ENCODE assay signal across 15 mouse cellular contexts in the genomic region with DNA sequence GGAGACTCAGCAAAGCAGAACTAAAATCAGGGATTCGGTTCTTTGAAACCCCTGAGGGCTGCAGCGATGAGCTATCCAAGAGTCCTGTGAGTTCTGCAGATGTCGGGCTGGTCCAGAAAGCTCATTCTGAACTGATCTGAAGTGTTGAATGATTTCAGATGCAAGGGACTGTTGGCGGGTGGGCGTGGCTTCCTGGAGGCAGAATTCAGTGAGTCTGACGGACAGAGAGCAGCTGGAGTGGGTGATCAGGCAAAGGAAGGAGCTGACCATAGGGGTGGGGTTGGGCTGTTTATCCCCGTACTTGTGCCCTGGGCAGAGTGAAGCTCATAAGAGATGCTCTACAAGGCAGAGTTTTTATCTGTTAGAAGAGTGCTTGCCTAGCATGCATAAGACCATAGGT. TPM values are rescaled to one million over a fixed set of nuclear protein-coding genes. Genes with fewer than 3 reads are reported as not detected.
DNase-seq lines count a peak whose midpoint lies in the region; ATAC-seq and TF ChIP-seq lines count a peak whose summit lies in the region.
"Had no signal": no experiment of that assay in that cellular context is flagged by ENCODE, and none has a peak within 500 bp of the region (broad histone marks: within the 10 kb centered on the region; RNA-seq: fewer than 3 reads in every experiment).

No protein-coding gene starts in this region.

- intact Hi-C loops in heart, postnatal 14 days (cut with DNase I): no loop called here

- H3K79me2 ChIP-seq in myocyte (ENCODE audit: control insufficient read depth, insufficient read depth): no peaks in the 10 kb centered on the region

- 0 out of 2 replicates have a peak, but pooled peaks cover 3% of the 10 kb centered on the region for H3K4me1 ChIP-seq in heart, embryonic 11.5 days (ENCODE audit: control insufficient read depth, insufficient read depth, low read length)
- peaks cover 9% of the 10 kb centered on the region for H3K4me1 ChIP-seq in limb, embryonic 11.5 days (ENCODE audit: control insufficient read depth, insufficient read depth, low read length)
- peaks cover 61% of the 10 kb centered on the region for H3K4me1 ChIP-seq in limb, embryonic 10.5 days

- peak; percentile 94 for DNase-seq in heart, adult 11 months
- peak; percentile 45 for DNase-seq in limb, embryonic 11.5 days (ENCODE audit: low spot score)
- no peak for DNase-seq in limb, embryonic 10.5 days (ENCODE audit: low spot score)
- DNase-seq in heart, postnatal 14 days: peak; percentile 38 to 56
- no peak for DNase-seq in right cerebral cortex, postnatal 4 days
- DNase-seq in right cerebral cortex, postnatal 14 days: no peak
- DNase-seq: adrenal gland, postnatal 14 days; cerebellum, adult 2 months; midbrain, embryonic 14.5 days had no signal

- ATAC-seq in heart, embryonic 11.5 days (replicated peaks; ENCODE audit: insufficient number of reproducible peaks, low FRiP score, low TSS enrichment): no peak
- ATAC-seq in limb, embryonic 11.5 days (ENCODE audit: insufficient number of reproducible peaks, low FRiP score, low TSS enrichment, low read depth): no peak
- ATAC-seq: CD4-positive, CD25-positive, alpha-beta regulatory T cell, adult 4 months; Patski had no signal

- no peak overlapping the region for H3K27ac ChIP-seq in heart, embryonic 11.5 days (ENCODE audit: low read depth, low read length)
- H3K27ac ChIP-seq in limb, embryonic 11.5 days (replicated peaks; ENCODE audit: low read depth, low read length): no peak overlapping the region
- H3K27ac ChIP-seq in limb, embryonic 10.5 days: no peak overlapping the region
- H3K27ac ChIP-seq: liver, embryonic 14.5 days had no signal

- H3ac ChIP-seq in myocyte (ENCODE audit: control insufficient read depth, insufficient read length): no peak overlapping the region

- H3K27me3 ChIP-seq in heart, embryonic 11.5 days (ENCODE audit: control insufficient read depth, insufficient read depth, low read length): peaks cover 3% of the 10 kb centered on the region
- H3K27me3 ChIP-seq in limb, embryonic 11.5 days (ENCODE audit: control insufficient read depth, insufficient read depth, low read length): no peaks in the 10 kb centered on the region
- H3K27me3 ChIP-seq in limb, embryonic 10.5 days (ENCODE audit: low read depth, poor library complexity, severe bottlenecking): no peaks in the 10 kb centered on the region
- no peaks in the 10 kb centered on the region for H3K27me3 ChIP-seq in myocyte (ENCODE audit: control insufficient read depth, insufficient read depth, insufficient read length)
- H3K27me3 ChIP-seq: Patski had no signal

- no peak for TF ChIP-seq POLR2A in myocyte (IDR thresholded peaks at IDR 0.05; ENCODE audit: insufficient read length, low read depth)

- H3K9me3 ChIP-seq in heart, embryonic 11.5 days (replicated peaks; ENCODE audit: control insufficient read depth, low read length): no peaks in the 10 kb centered on the region
- no peaks in the 10 kb centered on the region for H3K9me3 ChIP-seq in limb, embryonic 11.5 days (ENCODE audit: control insufficient read depth, low read length)
- no peaks in the 10 kb centered on the region for H3K9me3 ChIP-seq in limb, embryonic 10.5 days (replicated peaks)

- H3K4me2 ChIP-seq in heart, embryonic 11.5 days: no peak overlapping the region
- no peak overlapping the region for H3K4me2 ChIP-seq in limb, embryonic 11.5 days (ENCODE audit: low read depth, severe bottlenecking)
- H3K4me2 ChIP-seq in myocyte (ENCODE audit: low read depth): peak overlapping the region; percentile 61

- H3K9ac ChIP-seq in heart, embryonic 11.5 days (ENCODE audit: low read depth, low read length): no peak overlapping the region
- no peak overlapping the region for H3K9ac ChIP-seq in limb, embryonic 11.5 days (ENCODE audit: low read length)
- H3K9ac ChIP-seq: liver, embryonic 14.5 days had no signal

- WGBS in heart, embryonic 11.5 days (ENCODE audit: insufficient replicate concordance): 23% methylated on average over 7 of the region's 7 CpGs
- WGBS in limb, embryonic 11.5 days: 36% methylated on average over 7 of the region's 7 CpGs
- WGBS in limb, embryonic 10.5 days: 43% methylated on average over 7 of the region's 7 CpGs

- no peaks in the 10 kb centered on the region for H3K36me3 ChIP-seq in heart, embryonic 11.5 days (ENCODE audit: control insufficient read depth, insufficient read depth, low read length)
- H3K36me3 ChIP-seq in limb, embryonic 11.5 days (ENCODE audit: control insufficient read depth, insufficient read depth, low read length): peaks cover 3% of the 10 kb centered on the region
- peaks cover 87% of the 10 kb centered on the region for H3K36me3 ChIP-seq in limb, embryonic 10.5 days
- no peaks in the 10 kb centered on the region for H3K36me3 ChIP-seq in myocyte (ENCODE audit: control insufficient read depth, insufficient read depth)

- no peak overlapping the region for H3K4me3 ChIP-seq in heart, embryonic 11.5 days (ENCODE audit: low read depth, low read length)
- H3K4me3 ChIP-seq in limb, embryonic 11.5 days (ENCODE audit: low read depth, low read length): no peak overlapping the region
- H3K4me3 ChIP-seq in limb, embryonic 10.5 days: no peak overlapping the region
- H3K4me3 ChIP-seq in myocyte: no peak overlapping the region

TF ChIP-seq in myocyte, 11 proteins besides CTCF, POLR2A, EP300 and RAD21:
- TF ChIP-seq TCF12 (IDR thresholded peaks at IDR 0.05; ENCODE audit: insufficient read depth, poor library complexity, severe bottlenecking) (no peak), MAX (IDR thresholded peaks at IDR 0.05; ENCODE audit: low read depth) (no peak), USF1 (IDR thresholded peaks at IDR 0.05; ENCODE audit: low read depth) (no peak), SRF (IDR thresholded peaks at IDR 0.05; ENCODE audit: control insufficient read depth, insufficient read length, low read depth) (no peak), TCF3 (IDR thresholded peaks at IDR 0.05; ENCODE audit: insufficient read length, low read depth) (no peak), MYOD1 (IDR thresholded peaks at IDR 0.05; ENCODE audit: control insufficient read depth in 1 of 3, insufficient read length in 2 of 3, low read depth in 2 of 3) (peak; percentile 80 to 96 (median 95)), MYOG (IDR thresholded peaks at IDR 0.05; ENCODE audit: control insufficient read depth in 1 of 3, insufficient read depth in 1 of 3, insufficient read length in 2 of 3, low read depth in 2 of 3) (peak in 1 of 3 experiments; percentile 31), REST (IDR thresholded peaks at IDR 0.05; ENCODE audit: insufficient read depth, insufficient read length) (no peak)

RNA-seq across cellular contexts. Expression of gene Ccdc33, which starts 24.8 kb away (rescaled TPM):
- polyA plus RNA-seq in heart, embryonic 11.5 days (2014; fragmentation: Nextera tagmentation; extraction: Ambion mirVana): 0.37 TPM in 1 of 2 replicates, not detected in the other
- 0.17 TPM in 1 of 2 replicates, not detected in the other for polyA plus RNA-seq in limb, embryonic 11.5 days (2014; fragmentation: Nextera tagmentation; extraction: Ambion mirVana)
- 0.26 and 0.34 TPM in 2 replicates for polyA plus RNA-seq in limb, embryonic 10.5 days (2016; fragmentation: Nextera tagmentation; extraction: Ambion mirVana)
- under 1 TPM in 1 of 2 experiments, not detected in 1; 0.53 TPM for total RNA-seq in heart, postnatal 14 days (2021)
- polyA plus RNA-seq in myocyte (2012; fragmentation: generic; extraction: Trizol): not detected
- total RNA-seq: adrenal gland, postnatal 14 days; gastrocnemius, adult 8-10 months had no signal
- polyA plus RNA-seq: CD4-positive, CD25-positive, alpha-beta regulatory T cell, adult 4 months; liver, embryonic 14.5 days had no signal

Comparison
In these comparisons a context has a peak if more than half of its experiments do, and no peak if none do; other contexts are left out.
1. DNase-seq: peak in heart, adult 11 months (single experiment), limb, embryonic 11.5 days (single experiment) and heart, postnatal 14 days (2 of 2); none in limb, embryonic 10.5 days (single experiment), right cerebral cortex, postnatal 4 days (single experiment) and right cerebral cortex, postnatal 14 days (single experiment).